Mouse (Mus musculus) monocyte, adult 2 months (primary cell): ENCODE results near the gene Ppp5c.

ENCODE experiments used
- DNase-seq, 2 experiments: peaks; one replicate each; pipeline ENCODE4 v3.0.0; 2022; ENCODE audit warnings: low spot score in 2 of 2, low read depth in 1 of 2

Gene Ppp5c

GRCm38 (mm10) chr7:16987541-16988149 is 40.1 kb downstream of the Ppp5c start:
- DNase-seq: no peak

GRCm38 (mm10) chr7:16982859-16983568 is 44.7 kb downstream of the Ppp5c start, which contains the start of gene Gm42372:
Gm42372 (plus strand) TSS chr7:16983086.
- DNase-seq: no peak

GRCm38 (mm10) chr7:16980348-16980747 is 47.4 kb downstream of the Ppp5c start:
- DNase-seq: no peak

GRCm38 (mm10) chr7:16978593-16978992 is 49.1 kb downstream of the Ppp5c start:
- DNase-seq: no peak

- DNase-seq: no peak
Observed at GRCm38 (mm10) chr7:16978173-16978572, 49.6 kb downstream of the Ppp5c start.

- no peak for DNase-seq
Observed at GRCm38 (mm10) chr7:16976298-16976697, 51.4 kb downstream of the Ppp5c start.

GRCm38 (mm10) chr7:16974018-16974417 is 53.7 kb downstream of the Ppp5c start:
- DNase-seq: no peak

GRCm38 (mm10) chr7:16971160-16971559 is 56.6 kb downstream of the Ppp5c start:
- no peak for DNase-seq

GRCm38 (mm10) chr7:16968414-16968813 is 59.3 kb downstream of the Ppp5c start:
- DNase-seq: no peak

- no peak for DNase-seq
Observed at GRCm38 (mm10) chr7:16961678-16962077, 66.0 kb downstream of the Ppp5c start.

GRCm38 (mm10) chr7:16959539-16960187 is 68.1 kb downstream of the Ppp5c start, which contains the start of gene Pnmal1:
Pnmal1 (plus strand) TSS chr7:16959679.
- DNase-seq: no peak

- DNase-seq: no peak
Observed at GRCm38 (mm10) chr7:16956410-16957265, 71.1 kb downstream of the Ppp5c start.

- DNase-seq: no peak
Observed at GRCm38 (mm10) chr7:16955712-16956111, 72.0 kb downstream of the Ppp5c start.
